Comparison of ENCODE assay signal across 8 mouse cellular contexts in genomic region chr12:112678555-112679026, GRCm38 (mm10). TPM values are rescaled to one million over a fixed set of nuclear protein-coding genes. Genes with fewer than 3 reads are reported as not detected.
DNase-seq lines count a peak whose midpoint lies in the region; ATAC-seq and TF ChIP-seq lines count a peak whose summit lies in the region.

Gene Zbtb42 (plus strand): TSS chr12:112678828.

- no peak within 1 kb of the TSS for H3K27ac ChIP-seq in cortical plate, adult 2 months (ENCODE audit: insufficient read depth, low read length)
- H3K27ac ChIP-seq in heart, adult 2 months, result peak within 1 kb of the TSS; percentile 83
- peak within 1 kb of the TSS; percentile 90 for H3K27ac ChIP-seq in lung, embryonic 14.5 days (ENCODE audit: low read depth)
- H3K27ac ChIP-seq in neural tube, embryonic 15.5 days (replicated peaks), result no peak within 1 kb of the TSS

- peak; percentile 83 for DNase-seq in MN1 (ENCODE audit: low spot score)
- peak; percentile 85 to 87 for DNase-seq in heart, adult 2 months
- peak; percentile 74 for DNase-seq in kidney, adult 18-20 months
- peak; percentile 78 for DNase-seq in lung, embryonic 14.5 days
- no peak for DNase-seq in left cerebral cortex, adult 11 months (ENCODE audit: low spot score)
- DNase-seq in layer of hippocampus, postnatal 14 days (ENCODE audit: low spot score in 2 of 2), result no peak

- no peaks in the 10 kb centered on the region for H3K27me3 ChIP-seq in heart, adult 2 months (ENCODE audit: control insufficient read depth, insufficient read depth, low read length)
- peaks cover 17% of the 10 kb centered on the region for H3K27me3 ChIP-seq in lung, embryonic 14.5 days (ENCODE audit: insufficient read depth, low read length)
- H3K27me3 ChIP-seq in neural tube, embryonic 15.5 days (replicated peaks), result peaks cover 43% of the 10 kb centered on the region

- intact Hi-C loops in heart, adult 2 months (cut with DNase I), result no loop called here

- TF ChIP-seq POLR2A in cortical plate, adult 2 months (IDR thresholded peaks at IDR 0.05; ENCODE audit: extremely low read depth, insufficient read depth, low read length), result no peak
- TF ChIP-seq POLR2A in heart, adult 2 months (IDR thresholded peaks at IDR 0.05; ENCODE audit: insufficient read depth, low read depth, low read length), result peak; percentile 55

- no peak for TF ChIP-seq EP300 in heart, adult 2 months (IDR thresholded peaks at IDR 0.05; ENCODE audit: insufficient read depth, low read depth, low read length)

- peak within 1 kb of the TSS; percentile 97 for H3K4me2 ChIP-seq in lung, embryonic 14.5 days
- peak within 1 kb of the TSS; percentile 96 for H3K4me2 ChIP-seq in neural tube, embryonic 15.5 days

- no peaks in the 10 kb centered on the region for H3K36me3 ChIP-seq in heart, adult 2 months (ENCODE audit: control insufficient read depth, insufficient read depth, low read length)
- 0 out of 2 replicates have a peak, but pooled peaks cover 5% of the 10 kb centered on the region for H3K36me3 ChIP-seq in lung, embryonic 14.5 days (ENCODE audit: insufficient read depth)
- no peaks in the 10 kb centered on the region for H3K36me3 ChIP-seq in neural tube, embryonic 15.5 days

- H3K9me3 ChIP-seq in lung, embryonic 14.5 days (ENCODE audit: low read depth, low read length), result no peaks in the 10 kb centered on the region
- H3K9me3 ChIP-seq in neural tube, embryonic 15.5 days (replicated peaks), result no peaks in the 10 kb centered on the region

- peak within 1 kb of the TSS; percentile 95 for H3K9ac ChIP-seq in heart, adult 2 months (ENCODE audit: low read depth, low read length)
- peak within 1 kb of the TSS; percentile 66 for H3K9ac ChIP-seq in lung, embryonic 14.5 days
- peak within 1 kb of the TSS; percentile 47 for H3K9ac ChIP-seq in neural tube, embryonic 15.5 days (replicated peaks)

- WGBS in heart, adult 2 months, result 0% methylated on average over 52 of the region's 60 CpGs
- under 1% methylated on average over 52 of the region's 60 CpGs for WGBS in lung, embryonic 14.5 days
- WGBS in neural tube, embryonic 15.5 days, result 0% methylated on average over 48 of the region's 60 CpGs

- peak within 1 kb of the TSS; percentile 17 for H3K4me3 ChIP-seq in cortical plate, adult 2 months (ENCODE audit: insufficient read depth, low read length)
- peak within 1 kb of the TSS; percentile 80 for H3K4me3 ChIP-seq in heart, adult 2 months
- H3K4me3 ChIP-seq in lung, embryonic 14.5 days (ENCODE audit: low read depth, low read length), result peak within 1 kb of the TSS; percentile 66
- H3K4me3 ChIP-seq in neural tube, embryonic 15.5 days (replicated peaks), result peak within 1 kb of the TSS; percentile 54

- peak; percentile 19 for ATAC-seq in lung, embryonic 14.5 days (ENCODE audit: insufficient read depth)
- no peak for ATAC-seq in neural tube, embryonic 15.5 days (ENCODE audit: low FRiP score)

- H3K79me2 ChIP-seq in heart, adult 2 months (replicated peaks; ENCODE audit: control insufficient read depth, insufficient read depth, low read length), result 0 out of 2 replicates have a peak, but pooled peaks cover under 1% of the 10 kb centered on the region

- H3K4me1 ChIP-seq in cortical plate, adult 2 months (ENCODE audit: control insufficient read depth, insufficient read depth, low read length), result no peaks in the 10 kb centered on the region
- H3K4me1 ChIP-seq in heart, adult 2 months (ENCODE audit: control insufficient read depth, insufficient read depth, low read length), result peaks cover 7% of the 10 kb centered on the region
- peaks cover 24% of the 10 kb centered on the region for H3K4me1 ChIP-seq in lung, embryonic 14.5 days (ENCODE audit: insufficient read depth)
- peaks cover 45% of the 10 kb centered on the region for H3K4me1 ChIP-seq in neural tube, embryonic 15.5 days

- TF ChIP-seq CTCF in cortical plate, adult 2 months (IDR thresholded peaks at IDR 0.05; ENCODE audit: extremely low read depth, insufficient read depth, low read length), result no peak
- TF ChIP-seq CTCF in heart, adult 2 months (IDR thresholded peaks at IDR 0.05), result peak; percentile 48
- no peak for TF ChIP-seq CTCF in lung, embryonic 14.5 days (IDR thresholded peaks at IDR 0.05; ENCODE audit: low read depth)

RNA-seq across cellular contexts. Expression of gene Zbtb42, which starts in this region (rescaled TPM):
- 1.3 and 1.7 TPM in 2 replicates for polyA plus RNA-seq in cortical plate, adult 2 months (2012; rRNA removed)
- 1 to 10 TPM; 4.4 to 5.9 TPM for total RNA-seq in heart, adult 2 months (2021)
- 9.5 and 13.6 TPM in 2 replicates for polyA plus RNA-seq in heart, adult 2 months (2012; rRNA removed)
- polyA plus RNA-seq in lung, embryonic 14.5 days (2014; fragmentation: Nextera tagmentation; extraction: Ambion mirVana), result 6.7 and 9.0 TPM in 2 replicates
- polyA plus RNA-seq in neural tube, embryonic 15.5 days (2015; fragmentation: Nextera tagmentation; extraction: Ambion mirVana), result 1.8 and 2.4 TPM in 2 replicates
- total RNA-seq in layer of hippocampus, postnatal 14 days (2021), result under 1 TPM; 0.43 to 0.55 TPM

Comparison
In these comparisons a context has a peak if more than half of its experiments do, and no peak if none do; other contexts are left out.
1. DNase-seq: peak in MN1 (single experiment), heart, adult 2 months (2 of 2), kidney, adult 18-20 months (single experiment) and lung, embryonic 14.5 days (single experiment); none in left cerebral cortex, adult 11 months (single experiment) and layer of hippocampus, postnatal 14 days (0 of 2).
2. H3K27ac ChIP-seq: peak in heart, adult 2 months (single experiment) and lung, embryonic 14.5 days (single experiment); none in cortical plate, adult 2 months (single experiment) and neural tube, embryonic 15.5 days (single experiment).
3. H3K4me3 ChIP-seq: peak in every context shown above with its lines; median percentile 80 in heart, adult 2 months; 66 in lung, embryonic 14.5 days; 54 in neural tube, embryonic 15.5 days; 17 in cortical plate, adult 2 months.
4. Peak in every context shown above with its lines, with median percentiles within 50 percentile points of each other: H3K9ac ChIP-seq.